Mouse (Mus musculus): Measurements from ENCODE around the gene Pex16.

The Pex16 gene

DNA sequence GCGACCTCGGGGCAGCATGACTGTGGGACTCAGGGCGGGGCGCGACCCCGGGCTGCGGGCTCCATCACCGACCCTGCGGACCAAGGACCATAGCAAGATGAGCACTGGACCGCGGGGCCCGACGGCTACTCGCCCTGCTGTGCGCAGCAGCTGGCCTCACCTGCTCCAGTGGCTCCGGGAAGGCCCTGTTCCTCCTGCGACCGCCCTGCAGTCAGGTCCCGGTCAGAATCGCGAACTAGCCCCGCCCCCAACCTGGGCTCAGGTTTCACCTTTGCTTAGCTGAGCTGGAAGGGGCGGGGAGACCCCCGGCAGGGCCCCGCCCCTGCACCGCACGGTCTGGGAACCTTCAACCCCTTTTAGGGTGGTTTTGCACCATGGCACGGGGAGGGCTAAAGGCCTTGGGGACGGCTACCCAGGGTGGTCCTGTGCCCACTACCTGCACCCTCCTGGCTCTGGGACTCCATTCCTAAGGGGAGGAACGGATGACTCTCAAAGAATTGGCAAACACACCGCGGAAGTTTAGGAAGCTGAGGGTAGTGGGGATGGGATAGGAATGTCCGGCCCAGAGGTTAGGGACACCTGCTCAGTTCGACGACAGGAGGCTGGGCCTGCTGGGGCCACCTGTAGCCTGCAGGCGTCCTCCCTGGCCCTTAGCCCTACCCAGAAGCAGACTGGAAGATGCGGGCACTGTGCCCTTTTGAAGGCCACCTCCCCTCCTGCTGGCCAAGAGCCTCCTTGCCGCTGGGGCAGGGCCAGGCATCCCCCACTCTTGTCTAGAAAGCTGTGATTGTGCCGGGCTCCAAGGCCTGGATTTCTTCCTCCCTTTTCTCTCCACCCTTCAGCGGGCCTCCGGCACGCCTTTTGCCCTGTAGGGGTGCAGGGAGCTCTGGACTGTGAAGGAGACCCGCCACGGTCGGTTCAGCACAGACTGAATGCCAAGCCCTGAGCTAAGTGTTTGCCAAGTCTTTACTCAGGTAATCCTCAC lies 3.4 kb upstream of the Pex16 start:
- DNase-seq: peak; percentile 94 to 95

DNA sequence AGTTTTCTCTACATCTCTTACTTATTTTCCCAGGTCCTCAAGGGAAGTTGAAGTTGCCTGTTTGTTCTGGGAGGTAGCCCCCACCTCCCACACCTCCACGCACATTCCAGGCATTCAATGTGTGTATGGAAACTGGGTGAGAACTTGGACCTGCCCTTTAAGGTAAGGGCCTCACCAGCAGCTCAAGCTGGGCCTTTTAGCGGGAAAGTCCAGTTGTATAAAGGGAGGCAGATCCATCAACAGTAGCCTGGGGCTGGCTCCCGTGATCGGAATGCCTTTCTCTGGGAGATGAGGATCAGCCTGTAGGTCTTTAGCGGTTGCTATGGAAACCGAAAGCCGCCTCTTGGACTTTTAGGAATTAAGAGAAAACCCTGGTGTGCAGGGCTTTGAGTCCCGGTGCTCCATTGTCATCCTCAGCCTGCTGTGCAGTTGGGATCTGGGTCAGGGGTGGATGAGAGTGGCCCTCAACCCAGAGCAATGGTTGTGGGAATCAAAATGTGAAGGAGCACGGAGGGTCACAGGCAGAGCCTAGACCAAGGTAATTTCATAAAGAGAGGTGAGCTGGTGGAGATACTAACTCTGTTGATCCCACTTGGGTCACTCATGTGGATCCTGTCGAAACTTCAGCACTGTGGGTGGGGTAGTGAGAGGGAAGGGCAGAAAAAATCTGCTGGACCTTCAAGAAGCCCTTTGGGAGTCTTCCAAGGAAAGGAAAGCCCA lies 2.3 kb upstream of the Pex16 start:
- peak; percentile 47 to 57 for DNase-seq

DNA sequence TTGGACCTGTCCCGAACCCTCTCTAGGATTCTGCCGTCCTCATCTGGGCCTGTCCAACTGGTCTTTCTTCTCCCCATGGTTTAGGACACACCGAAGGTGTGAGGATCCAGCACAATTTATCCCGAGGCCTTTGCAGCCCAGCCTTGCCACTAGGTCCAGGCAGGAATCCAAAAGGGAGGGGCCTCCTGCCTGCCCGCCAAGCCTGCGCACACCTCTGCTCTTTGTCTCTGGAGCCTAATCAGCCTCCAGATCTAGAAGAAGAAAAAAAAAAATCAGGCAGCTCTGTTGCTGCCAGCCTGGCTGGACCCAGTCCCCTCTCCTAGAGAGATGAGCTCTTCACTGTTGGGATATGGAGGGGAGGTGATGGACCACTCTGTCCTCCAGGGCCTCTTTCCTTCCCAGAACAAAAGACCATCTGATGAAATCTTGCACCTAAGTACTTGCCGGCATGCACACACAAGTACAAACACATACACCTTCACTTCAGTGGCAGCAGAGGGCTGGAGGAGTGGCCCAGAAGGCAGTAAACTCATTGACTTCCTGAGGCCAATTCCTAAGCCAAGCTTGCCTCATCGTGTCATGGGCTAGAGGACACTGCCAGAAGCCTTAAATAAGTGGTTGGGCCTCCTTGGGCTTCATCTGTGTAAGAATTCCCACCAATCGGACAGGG lies 1.6 kb upstream of the Pex16 start:
- peak; percentile 87 to 89 for DNase-seq

DNA sequence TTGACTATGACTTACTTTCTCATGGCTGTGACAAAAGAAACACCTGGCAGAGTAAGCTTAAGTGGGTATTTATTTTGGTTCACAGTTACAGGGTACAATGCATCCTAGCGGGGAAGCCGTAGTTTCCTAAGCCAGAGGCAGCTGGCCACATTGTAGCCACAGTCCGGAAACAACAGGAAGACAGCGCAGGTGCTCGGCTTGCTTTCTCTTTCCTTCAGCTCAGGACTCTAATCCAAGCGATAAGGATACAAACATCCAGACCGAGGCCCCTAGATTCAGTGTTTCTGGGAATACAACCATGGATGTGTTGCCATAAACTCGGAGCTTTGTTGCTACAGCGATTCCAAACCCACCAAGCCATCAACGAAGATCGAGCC lies 1.1 kb upstream of the Pex16 start:
- no peak for DNase-seq

DNA sequence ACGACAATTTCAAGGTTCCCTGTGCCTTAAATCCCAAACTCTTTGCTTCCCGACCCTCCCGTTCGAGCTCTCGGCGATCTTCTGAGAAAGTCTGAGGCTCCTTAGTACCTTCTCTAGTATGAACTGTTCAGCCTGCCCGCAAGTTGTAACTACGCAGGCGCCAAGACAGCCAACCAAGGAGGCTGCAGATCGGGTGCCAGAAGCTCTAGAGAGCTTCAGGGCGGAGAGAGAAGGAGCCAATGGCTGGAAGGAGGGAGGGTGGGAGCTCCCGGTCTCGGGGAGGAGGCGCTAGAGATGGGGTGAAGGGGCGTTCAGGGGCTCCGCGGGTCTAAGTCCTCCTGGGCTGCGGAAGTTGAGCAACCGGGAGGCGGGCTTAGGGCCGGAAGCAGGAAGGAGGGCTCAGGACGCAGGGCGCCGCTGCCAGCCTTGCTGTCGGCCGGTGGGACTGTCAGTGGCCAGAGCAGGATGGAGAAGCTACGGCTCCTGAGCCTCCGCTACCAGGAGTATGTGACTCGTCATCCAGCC lies 685 bp downstream of the Pex16 start:
- DNase-seq: peak; percentile 96 to 99

DNA sequence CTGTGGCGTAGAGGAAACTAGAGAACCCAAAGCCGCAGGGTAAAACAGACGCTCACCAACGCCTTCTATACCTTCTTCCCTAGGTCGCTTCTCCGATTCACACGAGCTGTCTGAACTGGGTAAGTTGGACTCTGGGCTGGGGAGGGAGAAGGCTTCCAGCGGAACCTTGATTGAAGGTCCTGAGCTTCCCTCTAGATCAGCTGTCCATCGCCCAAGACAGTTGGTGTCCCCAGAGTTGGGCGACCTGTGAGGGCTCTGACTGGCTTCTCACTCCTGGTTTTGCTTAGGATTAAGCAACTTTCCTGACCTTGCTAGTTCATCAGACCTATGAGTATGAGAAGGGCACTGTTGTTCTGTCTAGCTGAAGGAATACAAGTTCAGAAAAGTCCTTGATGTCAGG lies 1.3 kb downstream of the Pex16 start:
- DNase-seq: no peak

DNA sequence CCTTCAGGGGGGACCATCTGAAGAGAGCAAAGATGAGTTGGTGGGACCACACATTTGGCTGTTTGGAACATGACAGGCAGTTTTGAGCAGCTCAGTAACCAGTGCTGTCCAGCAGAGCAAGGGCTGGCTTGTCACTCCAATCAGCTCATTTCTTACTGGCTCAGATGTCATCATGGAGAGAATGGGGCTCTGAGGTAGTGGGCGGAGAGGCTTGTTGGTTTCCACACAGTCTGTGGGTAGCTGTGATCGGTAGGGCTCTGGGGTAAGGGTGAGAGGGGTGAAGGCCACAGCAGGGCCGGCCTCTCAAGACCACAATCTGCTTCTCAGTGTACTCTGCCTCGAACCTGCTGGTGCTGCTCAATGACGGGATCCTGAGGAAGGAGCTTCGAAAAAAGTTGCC lies 1.8 kb downstream of the Pex16 start:
- DNase-seq: no peak

DNA sequence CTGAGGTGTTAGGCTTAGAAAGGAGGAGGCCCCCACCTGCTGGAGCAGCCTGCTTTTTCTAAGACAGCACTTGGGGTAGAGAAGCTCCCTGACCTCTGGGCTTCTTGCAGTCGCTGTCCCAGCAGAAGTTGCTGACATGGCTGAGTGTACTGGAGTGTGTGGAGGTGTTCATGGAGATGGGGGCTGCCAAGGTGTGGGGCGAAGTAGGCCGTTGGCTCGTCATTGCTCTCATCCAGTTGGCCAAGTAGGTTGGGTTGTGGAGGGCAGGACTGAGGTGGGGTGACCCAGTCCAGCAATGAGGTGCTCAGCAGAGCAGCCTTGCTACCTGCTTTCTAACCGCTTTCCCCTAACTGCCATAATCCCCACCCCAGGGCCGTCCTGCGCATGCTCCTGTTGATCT lies 2.8 kb downstream of the Pex16 start:
- DNase-seq: no peak

DNA sequence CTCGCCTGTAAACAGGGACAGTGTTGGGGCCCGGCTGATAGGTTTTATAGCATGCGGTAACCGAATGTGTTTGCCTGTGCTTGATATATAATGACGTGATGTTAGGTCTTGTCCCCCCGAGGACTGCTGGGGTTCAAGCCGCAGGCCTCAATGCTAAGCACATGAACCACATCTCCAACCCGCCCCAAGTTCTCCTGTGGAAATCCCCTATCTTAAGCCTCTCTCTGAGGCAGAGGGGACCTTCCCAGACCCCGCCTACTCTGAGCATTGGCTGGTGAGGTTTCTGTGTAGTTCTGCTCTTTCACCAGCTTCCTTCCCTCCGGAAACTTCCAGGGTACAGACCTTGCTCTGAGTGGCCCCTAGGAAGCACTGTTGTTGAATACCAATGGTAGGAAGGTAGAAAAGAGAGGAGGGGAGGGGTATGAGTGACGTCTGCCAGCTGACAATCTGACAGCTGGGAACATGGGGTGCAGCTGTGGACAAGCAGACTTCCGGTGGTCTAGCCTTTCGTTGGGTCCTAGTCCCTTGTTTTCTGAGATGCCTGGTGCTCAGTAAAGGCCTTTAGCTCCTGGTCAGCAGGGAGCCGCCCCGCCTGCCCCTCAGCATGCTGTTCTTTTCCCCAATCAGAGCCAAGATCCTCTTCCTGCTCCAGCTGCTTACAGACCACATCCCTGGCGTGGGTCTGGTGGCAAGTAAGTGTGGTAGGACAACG lies 5.5 kb downstream of the Pex16 start:
- no peak for DNase-seq

DNA sequence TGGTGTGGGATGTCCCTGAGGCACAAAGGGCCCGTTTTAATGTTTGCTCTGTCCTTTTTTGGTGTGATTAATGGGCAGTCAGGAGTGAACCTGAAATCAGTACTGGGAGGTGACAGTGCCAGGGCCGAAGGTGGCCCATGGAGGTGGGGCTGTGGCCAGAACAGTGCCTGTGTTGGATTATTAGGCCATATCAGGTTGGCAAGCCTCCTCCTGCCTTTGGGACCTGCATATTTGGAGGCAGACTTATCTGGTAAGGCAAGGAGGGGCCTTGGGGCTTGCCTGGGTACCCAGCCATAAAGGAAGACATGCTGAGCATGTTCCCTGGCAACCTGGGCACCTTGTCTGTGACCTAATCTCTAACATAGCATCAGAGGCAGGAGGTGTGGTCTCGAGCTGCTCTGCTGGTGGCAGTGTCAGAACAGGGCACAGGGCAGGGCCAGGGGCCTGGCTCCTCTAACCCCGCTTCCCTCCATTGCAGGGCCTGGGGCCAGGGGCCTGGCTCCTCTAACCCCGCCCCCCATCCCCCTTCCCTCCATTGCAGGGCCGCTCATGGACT lies 6.1 kb downstream of the Pex16 start:
- DNase-seq: no peak

DNA sequence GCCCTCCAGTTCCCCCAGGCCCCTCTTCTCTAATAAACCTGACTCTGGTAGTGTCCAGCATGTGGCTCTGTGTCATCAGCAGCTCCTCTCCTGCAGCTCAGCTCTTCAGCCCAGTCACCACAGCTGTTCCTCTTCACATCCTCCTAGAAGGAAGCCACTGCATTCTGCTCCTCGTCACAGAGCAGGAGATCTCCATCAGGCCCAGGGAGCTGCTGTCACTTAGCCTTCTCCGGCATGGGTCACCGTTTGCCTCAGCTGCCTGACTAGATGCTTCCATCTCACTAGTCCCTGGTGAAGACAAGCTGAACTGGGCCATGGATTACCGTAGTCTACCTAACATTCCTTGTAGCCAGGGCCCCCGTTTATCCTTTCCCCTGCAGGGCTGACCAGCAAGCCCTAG lies 6.7 kb downstream of the Pex16 start:
- no peak for DNase-seq

DNA sequence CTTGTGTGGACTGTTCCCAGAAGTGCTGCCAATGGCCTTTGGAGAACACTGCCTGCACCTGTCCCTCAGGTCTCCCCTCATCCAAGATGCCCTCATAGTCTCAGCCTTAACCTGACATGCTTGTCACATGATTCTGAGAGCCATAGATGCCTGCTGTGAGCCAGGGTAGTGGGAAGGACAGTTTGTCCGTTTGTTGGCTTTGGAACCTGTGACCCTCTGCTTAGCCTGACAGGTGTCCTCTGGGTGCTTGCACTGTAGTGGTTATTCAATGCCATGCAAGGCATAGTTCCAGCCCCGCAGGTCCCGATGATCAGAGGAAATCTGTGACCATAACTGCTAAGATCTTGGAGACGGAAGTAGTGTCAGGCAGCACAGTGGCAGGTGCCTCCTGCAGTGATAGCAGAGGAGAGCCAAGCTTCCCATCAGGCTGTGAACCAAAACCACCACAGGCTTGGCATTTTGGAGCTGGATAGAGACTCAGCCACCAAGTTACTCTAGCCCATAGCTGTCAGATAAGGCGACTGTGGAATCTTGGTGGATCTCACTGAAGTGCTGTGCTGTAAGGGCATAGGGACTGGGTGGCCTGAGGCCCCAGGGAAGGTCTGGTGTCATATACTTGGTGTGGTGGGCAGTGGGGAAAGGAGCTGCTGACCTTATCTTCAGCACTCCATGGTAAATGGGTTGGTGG lies 7.6 kb downstream of the Pex16 start, which contains the start of gene 1700029I15Rik:
Gene 1700029I15Rik, plus strand, starts transcription at position 638 of the 688 bp plus-strand sequence.
- no peak for DNase-seq

DNA sequence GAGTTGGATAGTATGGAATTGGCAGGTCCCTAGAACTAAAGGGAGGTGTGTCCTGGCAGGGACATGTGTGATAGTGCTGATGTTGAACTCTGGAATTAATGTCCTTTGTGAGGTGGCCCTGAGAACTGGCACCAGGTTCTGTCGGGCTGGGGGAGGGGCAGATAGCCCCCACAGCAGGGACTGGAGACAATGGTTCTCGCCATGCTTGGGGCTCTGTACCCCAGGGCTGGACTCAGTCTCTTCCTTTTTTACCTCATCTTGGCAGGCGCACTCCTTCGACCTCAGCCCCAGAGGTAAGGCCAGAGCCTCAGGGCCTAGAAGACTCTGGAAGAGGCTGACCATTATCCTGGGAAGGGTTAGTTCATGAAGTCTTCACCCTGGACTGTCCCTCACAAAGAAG lies 8.3 kb downstream of the Pex16 start:
- DNase-seq: no peak

DNA sequence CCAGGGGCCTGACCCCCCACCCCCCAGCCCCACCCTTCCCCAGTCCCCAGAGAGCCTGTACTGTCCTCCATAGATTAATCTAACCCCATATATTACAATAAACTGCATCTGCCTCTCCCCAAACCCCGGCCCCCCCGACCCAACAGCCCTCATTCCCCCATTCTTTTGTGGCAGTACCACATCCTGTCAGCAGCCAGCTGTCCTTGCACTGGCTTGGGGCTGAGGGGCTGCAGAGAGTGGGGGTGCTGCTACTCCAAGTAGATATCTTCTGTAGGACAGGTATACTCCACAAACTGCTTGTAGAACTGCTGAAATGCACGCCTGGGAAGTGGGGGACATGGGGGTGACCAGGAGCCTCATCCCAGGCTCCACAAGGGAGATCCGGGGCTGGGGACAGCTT lies 9.6 kb downstream of the Pex16 start:
- DNase-seq: no peak

DNA sequence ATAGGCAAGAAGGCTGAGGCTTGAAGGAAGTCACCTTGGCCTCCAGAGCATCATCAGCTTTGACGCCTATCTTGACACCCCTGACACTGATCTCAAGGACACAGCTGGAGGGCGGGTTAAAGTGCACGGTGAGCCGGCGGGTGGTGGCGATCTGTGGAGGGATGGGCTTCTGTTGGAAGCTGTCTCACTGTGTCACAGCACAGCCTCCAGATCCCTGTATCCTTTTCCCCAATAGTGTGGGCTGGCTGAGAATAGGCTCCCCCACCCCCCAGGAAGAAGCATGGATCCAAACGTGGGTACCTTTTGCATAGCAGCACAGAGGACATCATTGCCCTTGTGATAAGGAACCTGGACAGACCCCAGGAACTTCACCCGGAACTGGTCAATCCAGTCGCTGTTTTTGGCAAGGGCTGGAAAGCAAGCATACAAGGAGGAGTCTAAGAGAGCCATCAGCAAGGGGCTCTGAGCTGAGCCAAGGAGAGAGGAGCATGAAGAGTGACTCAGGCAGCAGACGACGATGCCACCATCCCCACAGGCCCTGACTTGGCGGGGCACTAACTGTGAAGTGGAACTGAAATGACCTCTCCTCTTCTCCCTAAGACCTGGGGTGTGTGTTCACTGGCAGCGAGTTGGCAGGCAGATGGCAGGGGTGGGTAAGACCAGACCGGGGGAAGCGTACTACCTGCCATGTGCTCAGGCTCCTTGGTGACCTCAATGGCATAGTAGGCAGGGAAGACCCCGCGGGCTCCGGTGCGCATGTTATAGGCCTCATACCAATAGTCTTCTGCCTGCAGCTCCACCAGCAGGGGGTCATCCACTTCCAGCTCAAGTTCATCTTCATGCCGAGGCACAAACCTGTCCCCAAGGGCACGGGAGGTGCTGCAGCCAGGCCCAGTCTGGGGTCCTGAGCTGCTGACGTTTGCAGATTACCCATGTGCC lies 10.9 kb downstream of the Pex16 start:
- DNase-seq: no peak

DNA sequence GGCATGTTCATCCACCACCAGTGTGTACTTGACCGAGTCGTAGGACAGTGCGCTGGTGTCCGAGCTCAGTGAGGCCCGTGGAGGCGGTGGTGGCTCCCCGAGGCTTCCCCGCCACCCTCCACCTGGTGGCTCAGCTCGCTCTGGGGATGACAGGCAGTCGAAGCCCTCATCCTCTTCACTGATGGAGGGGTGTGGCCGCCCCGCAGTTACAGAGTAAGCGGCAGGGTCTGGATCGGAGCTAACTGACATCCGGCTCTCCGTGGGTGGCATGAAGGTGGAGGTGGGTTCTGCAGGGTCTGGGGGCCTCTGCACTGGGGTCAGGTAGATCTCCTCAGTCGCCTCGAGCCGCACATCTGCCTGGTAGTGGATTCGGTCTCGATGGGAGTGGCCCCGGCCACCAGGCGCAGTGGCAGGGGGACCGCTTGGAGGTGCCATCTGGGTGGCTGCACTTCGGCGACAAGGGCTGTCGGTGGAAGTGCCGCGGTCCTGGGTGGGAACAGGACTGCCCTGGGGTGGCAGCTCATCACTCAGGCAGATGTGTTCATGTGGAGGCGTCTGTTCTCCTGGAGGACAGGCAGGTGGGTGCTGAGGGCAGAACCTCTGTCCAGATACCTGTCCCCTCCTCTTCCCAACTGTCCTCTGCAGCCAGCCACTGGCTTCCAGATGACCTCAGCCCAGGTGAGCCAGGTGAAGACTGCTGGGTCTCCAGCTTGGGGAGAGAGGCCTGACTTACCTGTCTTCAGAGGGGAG lies 12.5 kb downstream of the Pex16 start:
- DNase-seq: no peak

DNA sequence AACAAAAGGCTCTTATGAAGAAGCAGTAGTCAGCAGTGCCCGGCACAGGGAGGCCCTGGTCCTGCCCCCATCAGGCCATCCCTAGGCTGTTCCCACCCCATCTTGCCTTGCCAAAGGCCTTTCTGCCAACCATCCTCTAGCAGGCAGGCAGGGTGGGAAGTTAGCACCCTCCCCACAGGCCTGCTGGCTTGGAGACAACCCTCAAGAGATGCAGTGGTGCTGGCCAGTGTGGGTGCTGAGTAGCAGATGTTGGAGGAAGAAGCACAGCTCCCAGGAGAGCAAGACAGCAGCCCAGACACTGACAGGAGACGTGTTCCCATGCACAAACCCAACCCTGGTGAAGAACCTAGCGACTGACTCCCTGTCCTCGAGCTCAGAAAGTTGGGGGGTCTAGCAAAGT lies 13.2 kb downstream of the Pex16 start:
- DNase-seq: no peak

DNA sequence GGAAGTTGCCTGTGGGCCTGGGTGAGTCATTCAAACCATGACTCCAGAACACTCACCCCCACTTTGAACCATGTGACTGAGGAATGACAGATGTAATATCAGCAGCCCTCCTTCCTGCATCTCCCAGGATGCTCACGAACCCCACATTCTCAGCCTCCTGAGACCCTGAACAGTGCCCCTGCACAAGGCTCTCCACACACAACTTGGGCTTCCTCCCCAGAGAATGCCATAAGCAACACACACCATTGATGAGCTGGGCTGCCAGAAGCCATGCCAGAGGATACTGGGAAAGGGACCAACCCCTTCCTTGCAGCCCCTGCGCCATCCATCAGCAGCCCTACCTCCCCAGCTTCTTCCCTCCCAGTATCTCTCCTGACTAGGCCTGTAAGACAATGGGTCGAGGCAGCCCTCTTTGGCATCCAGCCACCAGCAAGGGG lies 13.6 kb downstream of the Pex16 start:
- no peak for DNase-seq

DNA sequence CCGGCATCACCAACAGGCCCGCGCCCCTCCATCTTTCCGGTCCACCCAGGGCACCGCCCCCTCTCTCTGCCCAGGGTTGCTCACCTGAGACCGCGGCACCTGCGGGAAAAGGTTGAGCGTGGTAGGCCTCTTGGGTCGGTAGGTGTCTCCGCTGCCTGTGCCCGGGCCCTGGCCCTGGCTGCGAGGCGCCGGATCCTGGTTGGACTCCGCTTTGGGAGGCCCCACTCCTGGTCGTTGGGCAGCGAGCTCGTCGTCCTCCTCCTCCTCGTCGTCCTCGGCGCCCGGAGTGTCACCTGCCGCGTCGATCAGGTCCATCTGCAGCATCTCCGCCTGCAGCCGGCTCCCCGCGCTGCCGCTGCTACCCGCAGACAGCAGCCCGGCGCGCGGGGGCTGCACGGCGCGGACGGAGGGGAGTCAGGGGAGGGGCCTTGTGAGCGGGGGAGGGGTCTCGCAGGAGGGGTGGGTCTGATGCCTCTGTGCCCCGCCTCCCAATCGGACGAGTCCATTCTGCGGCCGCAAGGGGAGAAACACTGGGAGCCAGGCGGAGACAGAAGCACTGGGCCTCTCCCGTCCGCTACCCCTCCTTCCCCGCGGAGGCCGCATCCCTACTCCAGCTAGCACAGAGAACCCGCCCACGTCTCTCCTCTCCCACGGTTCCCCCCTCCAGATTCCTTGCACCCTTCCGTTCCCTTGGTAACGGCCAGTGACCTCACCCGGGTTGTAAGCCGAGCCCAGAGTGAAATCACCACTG lies 14.6 kb downstream of the Pex16 start:
- peak; percentile 79 to 83 for DNase-seq

All from kidney, adult 8-10 months (tissue).